Mouse (Mus musculus): ENCODE measurements around the gene Ralbp1. TPM values are rescaled to one million over a fixed set of nuclear protein-coding genes. Genes with fewer than 3 reads are reported as not detected.

Ralbp1 gene
- polyA plus RNA-seq, 1 experiment from 2014 or later = 47.6 TPM

DNA sequence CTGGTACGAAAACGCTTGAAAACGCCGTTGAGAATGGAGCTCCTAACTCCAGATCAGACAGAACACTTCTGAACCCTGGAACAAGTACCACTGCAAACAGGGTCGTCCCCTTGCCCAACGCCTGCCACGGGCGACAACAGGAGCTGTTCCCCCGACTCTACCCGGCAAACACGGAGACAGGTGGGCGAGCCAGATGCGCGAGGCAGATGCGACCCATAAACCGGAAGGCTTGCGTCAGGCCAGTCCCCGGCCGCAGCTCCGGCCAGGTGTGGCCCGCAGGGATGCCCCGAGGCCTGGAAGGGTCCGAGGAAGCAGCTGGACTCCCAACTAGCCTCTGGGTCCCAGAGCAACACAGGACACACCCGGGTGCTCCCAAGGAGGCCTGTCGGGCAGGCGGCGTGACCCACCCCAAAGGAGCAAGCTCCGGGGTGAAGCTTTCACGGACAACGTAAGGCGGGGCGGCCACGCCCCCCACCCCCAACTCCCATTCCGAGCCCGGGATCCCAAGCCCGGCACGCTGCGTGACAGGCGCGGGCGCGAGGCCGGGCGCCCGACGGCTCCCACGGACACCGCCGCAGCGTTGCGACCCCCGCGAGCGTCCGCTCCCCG lies 1.4 kb downstream of the Ralbp1 start:
- peak; percentile 51 for ATAC-seq (ENCODE audit: low FRiP score)
- peak overlapping the region; percentile 82 for H3K9ac ChIP-seq (ENCODE audit: low read depth, low read length)
- H3K4me3 ChIP-seq (ENCODE audit: low read depth, low read length) = peak overlapping the region; percentile 91
- H3K36me3 ChIP-seq (ENCODE audit: control insufficient read depth, insufficient read depth, low read length) = no peaks in the 10 kb centered on the region
- H3K4me2 ChIP-seq (replicated peaks; ENCODE audit: low read depth, low read length) = peak overlapping the region; percentile 88
- no peak for DNase-seq (ENCODE audit: low spot score)
- peak overlapping the region; percentile 90 for H3K27ac ChIP-seq (ENCODE audit: low read depth, low read length)
- H3K4me1 ChIP-seq (replicated peaks; ENCODE audit: control insufficient read depth, insufficient read depth, low read length) = peaks cover 8% of the 10 kb centered on the region
- H3K9me3 ChIP-seq (ENCODE audit: control insufficient read depth, low read length) = no peaks in the 10 kb centered on the region
- H3K27me3 ChIP-seq (ENCODE audit: control insufficient read depth, insufficient read depth, low read length) = no peaks in the 10 kb centered on the region
- under 1% methylated on average over 47 of the region's 56 CpGs for WGBS

DNA sequence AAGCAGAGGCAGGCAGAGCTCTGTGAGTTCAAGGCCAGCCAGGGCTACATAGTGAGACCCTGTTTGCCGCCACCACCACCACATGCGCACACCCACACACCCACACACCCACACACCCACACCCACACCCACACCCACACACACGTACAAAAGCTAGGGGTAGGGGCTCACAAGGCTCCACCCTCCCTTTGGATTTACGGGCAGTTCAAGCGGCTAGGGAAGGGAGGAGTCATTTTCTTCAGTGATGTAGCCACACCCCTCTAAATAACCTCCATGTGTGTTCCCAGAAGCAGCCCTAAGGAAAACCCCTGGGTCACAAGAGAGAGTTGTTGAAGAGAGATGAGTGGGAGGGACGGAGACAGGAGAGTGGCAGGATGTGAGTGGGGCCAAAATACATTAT lies 8.6 kb downstream of the Ralbp1 start:
- Histone ChIP-seq H3K27ac (ENCODE audit: low read depth, low read length) (no peak overlapping the region), H3K36me3 (ENCODE audit: control insufficient read depth, insufficient read depth, low read length) (no peaks in the 10 kb centered on the region), H3K27me3 (ENCODE audit: control insufficient read depth, insufficient read depth, low read length) (no peaks in the 10 kb centered on the region), H3K4me2 (replicated peaks; ENCODE audit: low read depth, low read length) (no peak overlapping the region), H3K4me3 (ENCODE audit: low read depth, low read length) (no peak overlapping the region), H3K4me1 (replicated peaks; ENCODE audit: control insufficient read depth, insufficient read depth, low read length) (no peaks in the 10 kb centered on the region), H3K9me3 (ENCODE audit: control insufficient read depth, low read length) (no peaks in the 10 kb centered on the region), H3K9ac (ENCODE audit: low read depth, low read length) (no peak overlapping the region)
- ATAC-seq (ENCODE audit: low FRiP score) (no peak), DNase-seq (ENCODE audit: low spot score) (no peak)
- 73% methylated on average over 6 of the region's 6 CpGs for WGBS

DNA sequence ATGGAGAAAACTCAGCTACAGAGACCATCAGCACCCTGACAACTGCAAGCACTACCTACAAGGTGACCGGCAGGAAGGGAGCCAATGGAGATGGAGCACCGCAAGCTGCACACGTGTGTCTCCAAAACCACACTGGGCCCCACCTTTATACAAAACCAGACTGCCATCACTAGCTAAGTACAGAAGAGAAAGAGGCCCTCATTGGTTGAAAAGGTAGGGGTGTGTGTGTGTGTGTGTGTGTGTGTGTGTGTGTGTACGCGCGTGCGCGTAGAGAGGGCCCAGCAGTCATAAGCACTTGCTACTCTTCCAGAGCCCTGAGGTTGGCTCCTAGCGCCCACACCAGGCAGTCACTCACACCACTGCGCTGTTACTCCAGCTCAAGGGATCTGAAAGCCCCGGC lies 11.8 kb downstream of the Ralbp1 start:
- Histone ChIP-seq H3K9ac (ENCODE audit: low read depth, low read length) (no peak overlapping the region), H3K27me3 (ENCODE audit: control insufficient read depth, insufficient read depth, low read length) (no peaks in the 10 kb centered on the region), H3K4me3 (ENCODE audit: low read depth, low read length) (no peak overlapping the region), H3K4me2 (replicated peaks; ENCODE audit: low read depth, low read length) (no peak overlapping the region), H3K27ac (ENCODE audit: low read depth, low read length) (no peak overlapping the region), H3K36me3 (ENCODE audit: control insufficient read depth, insufficient read depth, low read length) (no peaks in the 10 kb centered on the region), H3K9me3 (ENCODE audit: control insufficient read depth, low read length) (no peaks in the 10 kb centered on the region), H3K4me1 (replicated peaks; ENCODE audit: control insufficient read depth, insufficient read depth, low read length) (no peaks in the 10 kb centered on the region)
- no peak for ATAC-seq (ENCODE audit: low FRiP score)
- 92% methylated on average over 11 of the region's 11 CpGs for WGBS
- no peak for DNase-seq (ENCODE audit: low spot score)

DNA sequence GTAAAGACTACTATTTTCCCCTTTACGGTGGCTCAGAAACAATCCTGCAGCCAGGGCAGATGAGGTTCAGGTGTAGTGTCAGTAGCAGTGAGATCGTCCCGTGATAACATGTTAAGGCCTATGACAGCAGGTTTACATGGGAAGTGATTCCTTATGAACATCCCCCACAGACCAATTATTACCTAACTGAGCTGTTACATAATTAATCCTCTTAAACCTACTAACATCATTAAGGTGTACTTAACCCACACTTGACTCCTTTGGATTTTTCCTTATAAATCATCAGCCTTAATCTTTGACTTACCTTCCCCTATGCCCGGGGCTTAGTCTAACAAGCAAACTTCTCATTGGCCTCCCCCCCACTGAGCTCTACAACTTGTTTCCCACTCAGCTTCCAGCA lies 12.4 kb downstream of the Ralbp1 start:
- no peaks in the 10 kb centered on the region for H3K9me3 ChIP-seq (ENCODE audit: control insufficient read depth, low read length)
- no peak overlapping the region for H3K4me2 ChIP-seq (replicated peaks; ENCODE audit: low read depth, low read length)
- H3K4me1 ChIP-seq (replicated peaks; ENCODE audit: control insufficient read depth, insufficient read depth, low read length) = no peaks in the 10 kb centered on the region
- ATAC-seq (ENCODE audit: low FRiP score) (no peak), DNase-seq (ENCODE audit: low spot score) (no peak)
- no peak overlapping the region for H3K27ac ChIP-seq (ENCODE audit: low read depth, low read length)
- H3K36me3 ChIP-seq (ENCODE audit: control insufficient read depth, insufficient read depth, low read length) = no peaks in the 10 kb centered on the region
- no peak overlapping the region for H3K4me3 ChIP-seq (ENCODE audit: low read depth, low read length)
- H3K9ac ChIP-seq (ENCODE audit: low read depth, low read length) = no peak overlapping the region
- 89% methylated on average over 4 of the region's 4 CpGs for WGBS
- H3K27me3 ChIP-seq (ENCODE audit: control insufficient read depth, insufficient read depth, low read length) = no peaks in the 10 kb centered on the region

DNA sequence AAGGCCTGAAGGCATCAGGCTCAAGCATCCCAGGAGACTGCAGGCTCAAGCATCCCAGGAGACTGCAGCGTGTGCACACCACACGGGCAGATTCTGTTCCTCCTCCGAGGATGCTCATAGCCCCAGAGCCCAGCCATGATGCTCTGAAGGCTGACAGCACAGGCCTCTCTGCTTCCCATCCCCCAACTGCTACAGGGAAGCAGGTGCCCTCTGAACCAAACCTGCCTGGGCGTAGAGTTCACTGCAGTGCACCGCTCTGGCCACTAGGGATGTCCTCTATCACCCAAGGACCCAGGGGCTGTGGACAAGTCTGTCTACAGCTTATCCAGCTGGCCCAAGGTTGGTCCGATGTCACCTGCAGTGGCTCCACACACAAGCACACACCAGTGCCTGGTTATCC lies 12.9 kb downstream of the Ralbp1 start:
- WGBS = 43% methylated on average over 6 of the region's 6 CpGs
- peak; percentile 59 for DNase-seq (ENCODE audit: low spot score)
- peak; percentile 30; the same call in 1 of the 2 replicates for ATAC-seq (ENCODE audit: low FRiP score)

DNA sequence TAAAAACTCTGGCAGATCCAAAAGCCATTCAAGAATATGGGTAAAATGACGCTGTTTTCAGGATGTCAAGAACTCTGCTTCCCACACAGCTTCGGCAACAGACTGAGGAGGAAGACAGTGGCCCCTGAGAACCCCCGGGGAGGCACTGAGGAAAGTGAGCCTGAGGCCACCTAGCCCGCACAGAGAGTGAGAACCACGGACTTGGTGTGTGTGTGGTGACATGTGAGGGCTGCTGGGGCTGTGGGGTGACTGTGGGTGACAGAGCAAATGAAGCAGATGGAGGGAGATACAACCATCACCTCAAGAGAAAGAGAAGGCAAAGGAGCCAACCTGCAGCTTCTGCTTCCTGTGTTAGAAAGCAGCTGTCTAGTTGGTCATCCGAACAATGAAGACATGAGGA lies 13.5 kb downstream of the Ralbp1 start:
- 0 out of 2 replicates have a peak overlapping the region, but pooled peaks have one; percentile 17 for H3K27ac ChIP-seq (ENCODE audit: low read depth, low read length)
- no peak for ATAC-seq (ENCODE audit: low FRiP score)

More for the DNA sequence above, 12.9 kb downstream of the Ralbp1 start:
- Histone ChIP-seq H3K27me3 (ENCODE audit: control insufficient read depth, insufficient read depth, low read length) (no peaks in the 10 kb centered on the region), H3K27ac (ENCODE audit: low read depth, low read length) (0 out of 2 replicates have a peak overlapping the region, but pooled peaks have one; percentile 17), H3K9ac (ENCODE audit: low read depth, low read length) (no peak overlapping the region), H3K4me3 (ENCODE audit: low read depth, low read length) (no peak overlapping the region), H3K4me1 (replicated peaks; ENCODE audit: control insufficient read depth, insufficient read depth, low read length) (no peaks in the 10 kb centered on the region), H3K4me2 (replicated peaks; ENCODE audit: low read depth, low read length) (no peak overlapping the region), H3K36me3 (ENCODE audit: control insufficient read depth, insufficient read depth, low read length) (no peaks in the 10 kb centered on the region), H3K9me3 (ENCODE audit: control insufficient read depth, low read length) (no peaks in the 10 kb centered on the region)

DNA sequence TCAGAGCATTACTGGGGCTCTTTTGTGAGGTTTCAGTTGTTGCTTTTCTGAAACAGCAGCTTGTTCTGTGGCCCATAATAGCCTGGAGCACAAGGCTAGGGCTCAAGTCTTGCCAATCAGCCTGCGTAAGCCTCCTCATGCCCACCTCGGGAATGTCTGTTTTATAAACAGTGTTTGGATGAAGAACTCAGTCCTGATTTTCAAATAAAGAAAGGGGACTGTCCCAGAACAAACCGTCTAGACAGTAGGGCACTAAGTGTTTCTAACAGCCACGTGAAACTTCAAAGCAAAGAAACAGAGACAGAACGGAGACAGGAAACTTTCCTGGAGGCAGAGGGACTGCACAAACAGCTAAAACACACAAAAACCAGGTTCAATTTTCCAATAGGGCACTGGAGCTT lies 14.0 kb downstream of the Ralbp1 start:
- no peak overlapping the region for H3K4me2 ChIP-seq (replicated peaks; ENCODE audit: low read depth, low read length)
- 59% methylated on average over 5 of the region's 5 CpGs for WGBS
- DNase-seq (ENCODE audit: low spot score) = no peak
- 0 out of 2 replicates have a peak overlapping the region, but pooled peaks have one; percentile 17 for H3K27ac ChIP-seq (ENCODE audit: low read depth, low read length)
- no peak for ATAC-seq (ENCODE audit: low FRiP score)
- H3K27me3 ChIP-seq (ENCODE audit: control insufficient read depth, insufficient read depth, low read length) = no peaks in the 10 kb centered on the region
- H3K36me3 ChIP-seq (ENCODE audit: control insufficient read depth, insufficient read depth, low read length) = no peaks in the 10 kb centered on the region
- no peak overlapping the region for H3K4me3 ChIP-seq (ENCODE audit: low read depth, low read length)
- no peak overlapping the region for H3K9ac ChIP-seq (ENCODE audit: low read depth, low read length)
- no peaks in the 10 kb centered on the region for H3K4me1 ChIP-seq (replicated peaks; ENCODE audit: control insufficient read depth, insufficient read depth, low read length)
- H3K9me3 ChIP-seq (ENCODE audit: control insufficient read depth, low read length) = no peaks in the 10 kb centered on the region

More for the DNA sequence above, 13.5 kb downstream of the Ralbp1 start:
- Histone ChIP-seq H3K4me1 (replicated peaks; ENCODE audit: control insufficient read depth, insufficient read depth, low read length) (no peaks in the 10 kb centered on the region), H3K27me3 (ENCODE audit: control insufficient read depth, insufficient read depth, low read length) (no peaks in the 10 kb centered on the region), H3K4me3 (ENCODE audit: low read depth, low read length) (no peak overlapping the region), H3K9me3 (ENCODE audit: control insufficient read depth, low read length) (no peaks in the 10 kb centered on the region), H3K36me3 (ENCODE audit: control insufficient read depth, insufficient read depth, low read length) (no peaks in the 10 kb centered on the region), H3K4me2 (replicated peaks; ENCODE audit: low read depth, low read length) (no peak overlapping the region), H3K9ac (ENCODE audit: low read depth, low read length) (no peak overlapping the region)
- 74% methylated on average over 6 of the region's 6 CpGs for WGBS
- no peak for DNase-seq (ENCODE audit: low spot score)

DNA sequence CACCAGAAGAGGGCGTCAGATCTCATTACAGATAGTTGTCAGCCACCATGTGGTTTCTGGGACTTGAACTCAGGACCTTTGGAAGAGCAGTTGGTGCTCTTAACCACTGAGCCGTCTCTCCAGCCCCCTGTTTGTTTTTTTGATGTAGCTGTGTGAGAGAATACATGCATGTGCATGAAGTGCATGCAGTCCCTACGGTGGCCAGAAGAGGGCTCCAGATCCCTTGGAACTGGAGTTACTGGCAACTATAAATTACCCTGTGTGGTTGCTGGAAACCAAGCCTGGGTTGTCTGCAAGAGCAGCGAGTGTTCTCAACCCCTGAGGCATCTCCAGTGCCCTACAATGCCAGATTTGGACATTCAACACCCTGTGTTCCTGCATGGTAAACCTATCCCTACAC lies 15.5 kb downstream of the Ralbp1 start:
- DNase-seq (ENCODE audit: low spot score) = peak; percentile 84
- WGBS = 39% methylated on average over 4 of the region's 4 CpGs
- no peaks in the 10 kb centered on the region for H3K27me3 ChIP-seq (ENCODE audit: control insufficient read depth, insufficient read depth, low read length)
- no peak overlapping the region for H3K27ac ChIP-seq (ENCODE audit: low read depth, low read length)
- H3K9me3 ChIP-seq (ENCODE audit: control insufficient read depth, low read length) = no peaks in the 10 kb centered on the region
- ATAC-seq (ENCODE audit: low FRiP score) = 0 out of 2 replicates have a peak, but pooled peaks have one; percentile 10
- H3K4me3 ChIP-seq (ENCODE audit: low read depth, low read length) = no peak overlapping the region
- H3K9ac ChIP-seq (ENCODE audit: low read depth, low read length) = no peak overlapping the region
- no peak overlapping the region for H3K4me2 ChIP-seq (replicated peaks; ENCODE audit: low read depth, low read length)
- H3K36me3 ChIP-seq (ENCODE audit: control insufficient read depth, insufficient read depth, low read length) = no peaks in the 10 kb centered on the region; the same call in 1 of the 2 replicates
- H3K4me1 ChIP-seq (replicated peaks; ENCODE audit: control insufficient read depth, insufficient read depth, low read length) = no peaks in the 10 kb centered on the region

DNA sequence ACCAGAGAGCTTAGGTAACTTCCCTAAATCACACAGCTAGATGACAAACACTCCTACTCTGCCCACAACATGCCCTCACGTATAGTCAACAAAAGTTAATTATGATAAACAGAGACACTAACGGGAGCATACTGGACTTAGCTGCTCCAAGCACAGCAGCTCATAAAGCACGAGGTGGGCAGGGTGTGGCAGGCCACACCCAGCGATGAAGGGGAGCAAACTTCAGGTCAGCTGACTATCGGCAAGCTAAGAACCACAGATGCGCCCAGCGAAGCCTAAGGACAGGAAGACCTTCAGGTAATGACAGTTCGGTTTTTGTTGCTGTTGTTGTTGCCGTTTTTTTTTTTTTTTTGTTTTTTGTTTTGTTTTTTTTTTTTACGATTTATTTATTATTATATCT lies 15.9 kb downstream of the Ralbp1 start:
- no peak for DNase-seq (ENCODE audit: low spot score)
- no peak overlapping the region for H3K9ac ChIP-seq (ENCODE audit: low read depth, low read length)
- 93% methylated on average over 10 of the region's 10 CpGs for WGBS
- H3K27me3 ChIP-seq (ENCODE audit: control insufficient read depth, insufficient read depth, low read length) = no peaks in the 10 kb centered on the region
- H3K36me3 ChIP-seq (ENCODE audit: control insufficient read depth, insufficient read depth, low read length) = no peaks in the 10 kb centered on the region; the same call in 1 of the 2 replicates
- H3K27ac ChIP-seq (ENCODE audit: low read depth, low read length) = no peak overlapping the region
- no peaks in the 10 kb centered on the region for H3K9me3 ChIP-seq (ENCODE audit: control insufficient read depth, low read length)
- H3K4me2 ChIP-seq (replicated peaks; ENCODE audit: low read depth, low read length) = no peak overlapping the region
- H3K4me3 ChIP-seq (ENCODE audit: low read depth, low read length) = no peak overlapping the region
- ATAC-seq (ENCODE audit: low FRiP score) = no peak
- no peaks in the 10 kb centered on the region for H3K4me1 ChIP-seq (replicated peaks; ENCODE audit: control insufficient read depth, insufficient read depth, low read length)
